ENCODE assay signal across 31 mouse cellular contexts in the genomic region with DNA sequence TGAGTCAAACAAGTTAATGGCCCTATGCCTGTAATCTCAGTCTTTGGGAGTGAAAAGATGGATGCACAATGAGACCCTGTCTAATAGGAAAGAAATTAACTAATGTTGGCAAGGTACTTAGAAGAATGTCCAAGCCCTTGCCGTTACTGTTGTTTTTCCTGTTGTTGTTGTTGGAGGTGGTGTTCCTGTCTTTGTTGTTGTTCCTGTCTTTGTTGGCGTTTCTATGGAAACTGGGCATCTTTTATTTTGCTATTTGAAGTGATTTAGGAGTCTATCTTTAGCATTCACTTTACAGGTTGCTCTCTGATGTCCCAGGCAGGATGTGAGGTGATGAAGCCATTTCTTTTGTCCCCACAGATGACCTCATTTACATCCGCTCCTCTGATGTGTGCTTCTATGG.
"Had no signal": no experiment of that assay in that cellular context is flagged by ENCODE, and none has a peak within 500 bp of the region (broad histone marks: within the 10 kb centered on the region; RNA-seq: fewer than 3 reads in every experiment).

No protein-coding gene starts in this region.

- ATAC-seq: liver, embryonic 12.5 days; liver, postnatal 0 days; lung, postnatal 0 days; midbrain, embryonic 13.5 days; midbrain, embryonic 15.5 days had no signal

- H3K4me2 ChIP-seq: limb, embryonic 12.5 days; limb, embryonic 13.5 days; limb, embryonic 15.5 days; liver, embryonic 11.5 days; liver, embryonic 12.5 days; liver, embryonic 13.5 days; liver, embryonic 15.5 days; lung, embryonic 14.5 days; lung, embryonic 15.5 days; midbrain, embryonic 12.5 days; midbrain, embryonic 13.5 days; midbrain, embryonic 15.5 days; neural tube, embryonic 12.5 days; neural tube, embryonic 13.5 days had no signal

- DNase-seq: left cerebral cortex, postnatal 4 days; liver; liver, embryonic 13.5 days; liver, postnatal 0 days; lung, adult 18-20 months; lung, adult 2 months; lung, embryonic 14.5 days; lung, postnatal 10 days; lung, postnatal 14 days; lung, postnatal 36 days; lung, postnatal 4 days; midbrain, embryonic 14.5 days had no signal

- H3K4me1 ChIP-seq: limb, embryonic 10.5 days; limb, embryonic 12.5 days; limb, embryonic 13.5 days; limb, embryonic 15.5 days; liver, embryonic 12.5 days; liver, embryonic 13.5 days; liver, embryonic 15.5 days; lung, embryonic 15.5 days; megakaryocyte, embryonic 14.5 days; midbrain, embryonic 10.5 days; midbrain, embryonic 12.5 days; midbrain, embryonic 13.5 days; midbrain, embryonic 15.5 days; neural tube, embryonic 12.5 days; neural tube, embryonic 13.5 days had no signal

- H3K27me3 ChIP-seq: limb, embryonic 12.5 days; limb, embryonic 13.5 days; limb, embryonic 15.5 days; liver, embryonic 12.5 days; liver, embryonic 13.5 days; liver, embryonic 15.5 days; lung, embryonic 15.5 days; megakaryocyte, embryonic 14.5 days; midbrain, embryonic 12.5 days; midbrain, embryonic 13.5 days; midbrain, embryonic 15.5 days; neural tube, embryonic 12.5 days; neural tube, embryonic 13.5 days had no signal

- H3K9ac ChIP-seq: limb, embryonic 12.5 days; limb, embryonic 13.5 days; limb, embryonic 15.5 days; liver, embryonic 12.5 days; liver, embryonic 13.5 days; liver, embryonic 14.5 days; liver, embryonic 15.5 days; liver, postnatal 0 days; lung, embryonic 14.5 days; lung, embryonic 15.5 days; midbrain, embryonic 12.5 days; midbrain, embryonic 13.5 days; midbrain, embryonic 15.5 days; neural tube, embryonic 12.5 days; neural tube, embryonic 13.5 days had no signal

- H3K4me3 ChIP-seq: limb, embryonic 10.5 days; limb, embryonic 12.5 days; limb, embryonic 13.5 days; limb, embryonic 15.5 days; liver, embryonic 12.5 days; liver, embryonic 13.5 days; liver, embryonic 15.5 days; lung, embryonic 15.5 days; megakaryocyte, embryonic 14.5 days; midbrain, embryonic 10.5 days; midbrain, embryonic 12.5 days; midbrain, embryonic 13.5 days; midbrain, embryonic 15.5 days; myocyte; neural tube, embryonic 12.5 days; neural tube, embryonic 13.5 days had no signal

- H3K9me3 ChIP-seq: limb, embryonic 10.5 days; limb, embryonic 12.5 days; limb, embryonic 13.5 days; limb, embryonic 15.5 days; liver, embryonic 12.5 days; liver, embryonic 13.5 days; liver, embryonic 15.5 days; lung, embryonic 15.5 days; midbrain, embryonic 10.5 days; midbrain, embryonic 12.5 days; midbrain, embryonic 13.5 days; midbrain, embryonic 15.5 days; neural tube, embryonic 12.5 days; neural tube, embryonic 13.5 days had no signal

- H3K27ac ChIP-seq: limb, embryonic 10.5 days; limb, embryonic 12.5 days; limb, embryonic 13.5 days; limb, embryonic 15.5 days; liver, embryonic 12.5 days; liver, embryonic 13.5 days; liver, embryonic 14.5 days; liver, embryonic 15.5 days; lung, embryonic 15.5 days; macrophage; midbrain, embryonic 10.5 days; midbrain, embryonic 12.5 days; midbrain, embryonic 13.5 days; midbrain, embryonic 15.5 days; neural tube, embryonic 12.5 days; neural tube, embryonic 13.5 days had no signal

- H3K36me3 ChIP-seq: limb, embryonic 10.5 days; limb, embryonic 12.5 days; limb, embryonic 13.5 days; limb, embryonic 15.5 days; liver, embryonic 12.5 days; liver, embryonic 13.5 days; liver, embryonic 15.5 days; lung, embryonic 15.5 days; midbrain, embryonic 10.5 days; midbrain, embryonic 12.5 days; midbrain, embryonic 13.5 days; midbrain, embryonic 15.5 days; neural tube, embryonic 12.5 days; neural tube, embryonic 13.5 days had no signal
